Mouse (Mus musculus) brown adipose tissue, adult 24 weeks (tissue): ENCODE results near the gene Ccr10. TPM values are rescaled to one million over a fixed set of nuclear protein-coding genes. Genes with fewer than 3 reads are reported as not detected.
"Not testable (repeated sequence)": the region's sequence is repeated elsewhere in the genome, so short reads cannot be mapped to it uniquely, and the experiment has no call there.

ENCODE experiments used
- H3K27ac ChIP-seq: fragments of 200-500 bp; replicated peaks from 2 replicates; pipeline ENCODE4 v1.5.1; 2012; ENCODE audit warnings: low read depth, mild to moderate bottlenecking, low read length
- H3K4me1 ChIP-seq: fragments of 200-500 bp; 2 replicates; pipeline ENCODE4 v1.6.1; 2012; ENCODE audit warnings: low read length, mixed read lengths; ENCODE audit not compliant: control insufficient read depth, insufficient read depth, insufficient read length
- H3K4me3 ChIP-seq: fragments of 200-500 bp; 2 replicates; pipeline ENCODE4 v1.5.1; 2012; ENCODE audit warnings: low read depth, mild to moderate bottlenecking, low read length, moderate library complexity; ENCODE audit not compliant: insufficient read depth
- polyA plus RNA-seq: library from polyadenylated mRNA; stranded (reverse); fragments of >200 nt; gene quantifications from 2 replicates; pipeline ENCODE4 v1.2.4, GENCODE M21; 2012; ENCODE audit not compliant: missing spikeins, insufficient read depth, insufficient read length

Gene Ccr10
- polyA plus RNA-seq, 1 experiment: 1.2 TPM

DNA sequence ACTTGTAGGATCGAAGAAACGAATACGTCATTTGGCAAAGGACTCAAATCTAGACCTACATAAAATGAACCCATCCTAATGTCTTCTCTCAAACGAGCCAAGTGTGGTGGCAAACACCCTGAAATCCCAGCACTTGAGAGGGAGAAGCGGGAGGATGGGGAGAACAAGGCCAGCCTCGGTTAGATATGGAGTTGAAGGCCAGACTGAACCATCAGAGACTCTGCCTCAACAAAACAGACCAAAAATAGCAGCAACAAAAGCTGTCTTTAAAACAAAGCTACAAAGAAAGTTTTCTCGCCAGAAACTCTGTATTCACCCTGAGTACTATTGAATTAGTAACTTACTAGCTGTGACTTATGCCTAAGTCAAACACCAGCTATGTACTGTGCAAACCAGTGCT is 38.2 kb downstream of the Ccr10 start:
- Histone ChIP-seq H3K27ac (no peak overlapping the region), H3K4me3 (no peak overlapping the region), H3K4me1 (peaks cover 10% of the 10 kb centered on the region; the same call in 1 of the 2 replicates)

DNA sequence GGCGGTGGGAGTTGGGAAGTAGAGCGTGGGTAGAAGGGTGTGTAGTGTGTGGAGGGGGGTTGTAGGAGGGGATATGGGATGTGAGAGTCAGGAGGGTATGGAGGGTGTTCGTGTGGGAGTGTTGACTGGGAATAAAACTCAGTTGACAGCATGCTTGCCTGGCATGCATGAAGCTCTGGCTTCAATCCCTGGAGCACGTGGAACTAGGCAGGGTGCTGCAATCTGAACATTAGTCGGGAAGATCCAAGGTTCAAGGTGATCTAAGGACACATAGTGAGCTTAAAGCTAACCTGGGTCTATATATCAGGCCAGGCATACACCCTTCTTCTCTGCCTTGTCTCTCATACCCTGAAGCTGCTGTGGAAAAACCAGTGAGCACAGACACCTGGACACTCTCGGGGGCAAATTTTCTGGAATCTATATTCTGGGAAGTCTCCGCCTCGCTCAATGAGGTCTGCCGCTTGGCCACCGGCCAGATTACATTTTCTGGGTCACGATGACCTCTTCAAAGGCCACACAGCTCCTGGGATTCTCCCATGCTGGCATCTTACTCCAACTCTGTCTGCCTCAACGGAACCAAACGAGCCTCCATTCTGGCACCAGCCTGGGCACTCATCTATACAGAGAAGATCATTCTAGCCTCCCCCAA is 40.9 kb downstream of the Ccr10 start:
- Histone ChIP-seq H3K4me3 (no peak overlapping the region), H3K4me1 (peaks cover 20% of the 10 kb centered on the region), H3K27ac (peak overlapping the region; percentile 98)

DNA sequence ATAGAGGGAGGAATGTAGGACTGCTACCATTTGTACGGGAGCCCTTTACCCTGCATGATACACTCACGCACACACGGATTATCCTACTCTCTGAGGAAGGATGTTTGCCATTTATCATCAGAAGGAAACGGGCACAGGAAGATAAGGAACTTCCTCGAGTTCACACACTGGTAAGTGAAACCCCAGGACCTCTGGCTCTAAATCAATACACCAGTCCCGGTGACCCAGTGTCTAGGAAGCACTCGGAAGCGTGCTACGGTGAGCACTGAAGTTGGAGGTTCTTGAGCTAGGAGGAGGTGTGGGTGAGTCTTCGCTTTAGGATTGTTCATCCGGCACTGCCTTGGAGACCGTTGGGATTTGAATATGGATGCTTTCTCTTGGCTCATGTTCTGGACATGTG is 42.2 kb downstream of the Ccr10 start:
- no peak overlapping the region for H3K4me3 ChIP-seq

DNA sequence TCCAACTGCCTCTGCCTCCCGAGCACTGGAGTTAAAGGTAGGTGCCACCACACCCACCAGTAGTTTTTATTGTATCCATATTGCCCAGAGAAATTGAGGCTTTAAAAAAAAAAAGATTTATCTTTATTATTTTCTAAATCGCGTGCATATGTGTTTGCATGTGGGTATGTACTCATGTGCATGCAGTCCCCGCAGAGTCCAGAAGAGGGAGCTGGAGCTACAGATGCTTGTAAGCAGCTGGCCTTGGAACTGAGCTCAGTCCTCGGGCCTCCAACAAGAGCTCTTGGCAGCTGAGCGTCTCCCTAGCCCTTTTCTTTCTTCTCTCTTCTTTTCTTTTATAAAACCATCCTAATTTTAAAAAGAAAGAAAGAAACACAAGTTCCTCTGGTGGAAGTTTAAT is 43.5 kb downstream of the Ccr10 start:
- peaks cover 20% of the 10 kb centered on the region for H3K4me1 ChIP-seq
- H3K27ac ChIP-seq: 0 out of 2 replicates have a peak overlapping the region, but pooled peaks have one; percentile 9
- H3K4me3 ChIP-seq: no peak overlapping the region

More for the DNA sequence above, 42.2 kb downstream of the Ccr10 start:
- Histone ChIP-seq H3K27ac (0 out of 2 replicates have a peak overlapping the region, but pooled peaks have one; percentile 8), H3K4me1 (peaks cover 20% of the 10 kb centered on the region)

DNA sequence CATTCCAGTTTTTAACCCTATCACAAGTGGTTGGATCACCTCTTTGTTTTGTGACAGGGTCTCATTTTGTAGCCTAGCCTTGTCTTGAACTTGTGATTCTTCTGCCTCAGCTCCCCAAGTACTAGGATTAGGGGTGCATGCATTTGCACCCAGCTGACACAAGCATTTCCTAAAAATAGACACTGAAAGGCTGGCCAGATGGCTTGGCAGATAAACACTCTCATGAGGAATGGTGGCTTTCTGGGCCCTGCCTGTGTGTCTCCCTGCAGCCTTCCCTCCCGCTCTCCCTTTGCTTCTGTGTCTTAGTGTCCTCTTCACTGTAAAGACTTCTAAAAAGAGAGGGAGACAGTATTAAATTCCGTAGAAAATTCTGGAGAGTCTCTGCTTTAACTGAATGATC is 44.1 kb downstream of the Ccr10 start:
- Histone ChIP-seq H3K4me3 (no peak overlapping the region), H3K4me1 (peaks cover 20% of the 10 kb centered on the region), H3K27ac (peak overlapping the region; percentile 93; the same call in 1 of the 2 replicates)

DNA sequence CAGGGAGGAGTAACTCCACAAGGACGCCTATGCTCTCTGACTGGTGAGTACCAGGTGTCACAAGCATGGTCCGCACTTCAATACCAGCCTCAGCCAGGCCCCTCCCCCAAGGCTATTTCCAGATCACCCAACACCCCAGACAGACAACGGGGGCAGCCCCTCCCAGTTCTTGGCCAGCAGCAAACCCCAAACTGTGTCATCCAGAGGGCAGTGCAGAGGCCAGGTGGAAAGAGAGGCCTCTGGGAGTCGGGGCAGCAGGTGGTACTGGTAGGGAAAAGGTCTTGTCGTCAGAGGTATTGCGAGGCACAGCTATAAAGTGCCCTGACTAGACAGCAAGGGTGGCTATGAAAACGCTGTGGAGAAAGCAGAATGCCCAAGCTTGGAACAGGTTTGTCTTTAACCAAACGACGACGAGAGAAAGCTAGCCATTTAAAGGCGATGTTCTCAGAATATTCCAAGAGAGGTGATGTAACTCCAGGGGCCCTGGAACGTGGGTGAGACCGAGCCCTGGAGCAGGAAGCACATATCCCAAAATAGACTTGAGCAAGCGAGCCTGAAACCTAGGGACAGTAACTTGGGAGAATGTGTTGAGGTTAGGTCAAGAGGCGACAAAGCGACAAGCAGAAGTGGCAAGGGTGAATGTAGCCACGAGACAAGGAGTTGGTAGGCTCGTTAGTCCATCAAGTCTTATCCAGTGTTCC is 45.0 kb downstream of the Ccr10 start:
- Histone ChIP-seq H3K27ac (peak overlapping the region; percentile 93), H3K4me1 (peaks cover 20% of the 10 kb centered on the region), H3K4me3 (no peak overlapping the region)

DNA sequence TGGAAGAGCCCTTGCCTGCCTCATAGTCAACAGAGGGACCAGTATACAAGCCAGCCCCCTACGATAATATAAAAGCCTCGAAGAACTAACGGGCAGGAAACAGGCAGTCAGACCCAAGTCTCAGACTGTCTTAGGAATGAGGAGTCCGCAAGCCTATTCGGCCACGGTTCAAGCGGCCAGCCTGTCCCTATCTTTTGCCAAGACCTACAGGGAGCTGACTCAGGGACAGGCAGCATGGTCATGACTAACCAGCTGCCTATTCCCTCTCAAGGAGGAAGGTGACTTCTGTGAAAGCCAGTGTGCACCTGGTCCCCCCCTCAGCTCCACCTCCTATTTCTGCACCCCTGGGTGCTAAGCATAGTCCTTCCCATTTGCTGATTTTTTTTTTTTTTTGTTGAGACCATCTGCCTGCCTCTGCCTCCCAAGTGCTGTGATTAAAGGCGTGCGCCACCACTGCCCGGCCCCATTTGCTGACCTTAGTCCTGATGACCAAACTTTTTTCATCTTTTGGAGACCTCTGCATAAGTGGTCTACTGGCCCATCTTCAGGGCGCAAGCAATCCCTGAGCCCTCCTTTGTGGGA is 46.2 kb downstream of the Ccr10 start:
- Histone ChIP-seq H3K4me1 (peaks cover 17% of the 10 kb centered on the region), H3K27ac (peak overlapping the region; percentile 47), H3K4me3 (no peak overlapping the region)

DNA sequence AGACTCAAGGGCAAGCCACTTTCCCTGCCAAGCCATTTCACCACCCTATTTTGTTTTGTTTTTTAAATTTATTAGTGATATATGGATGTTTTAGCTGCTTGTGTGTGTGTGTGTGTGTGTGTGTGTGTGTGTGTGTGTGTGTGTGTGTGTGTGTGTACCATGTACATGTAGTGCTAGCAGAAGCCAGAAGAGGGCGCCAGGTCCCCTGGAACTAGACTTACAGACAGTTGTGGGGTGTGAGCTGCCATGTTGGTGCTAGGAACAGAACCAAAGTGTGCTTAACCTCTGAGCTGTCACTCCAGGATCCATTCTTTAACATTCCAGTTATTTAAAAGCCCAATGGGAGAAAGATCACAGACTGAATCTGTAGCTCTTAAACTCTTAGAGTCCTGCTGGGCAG is 48.2 kb downstream of the Ccr10 start:
- no peak overlapping the region for H3K4me3 ChIP-seq
- no peak overlapping the region for H3K27ac ChIP-seq
- H3K4me1 ChIP-seq: peaks cover 10% of the 10 kb centered on the region

DNA sequence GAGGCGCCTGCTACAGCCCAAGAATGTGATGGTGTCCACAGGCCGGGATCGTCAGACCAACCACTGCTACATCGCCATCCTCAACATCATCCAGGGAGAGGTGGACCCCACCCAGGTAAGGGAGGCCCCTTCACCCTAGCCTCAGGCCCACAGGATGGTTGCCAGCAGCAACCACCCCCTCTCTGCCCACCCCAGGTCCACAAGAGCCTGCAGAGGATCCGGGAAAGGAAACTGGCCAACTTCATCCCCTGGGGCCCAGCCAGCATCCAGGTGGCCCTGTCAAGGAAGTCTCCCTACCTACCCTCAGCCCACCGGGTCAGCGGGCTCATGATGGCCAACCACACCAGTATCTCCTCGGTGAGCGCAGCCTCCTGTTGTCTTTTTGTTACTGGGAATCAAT is 50.2 kb downstream of the Ccr10 start:
- not testable (repeated sequence) for H3K27ac ChIP-seq, H3K4me3 ChIP-seq, H3K4me1 ChIP-seq

DNA sequence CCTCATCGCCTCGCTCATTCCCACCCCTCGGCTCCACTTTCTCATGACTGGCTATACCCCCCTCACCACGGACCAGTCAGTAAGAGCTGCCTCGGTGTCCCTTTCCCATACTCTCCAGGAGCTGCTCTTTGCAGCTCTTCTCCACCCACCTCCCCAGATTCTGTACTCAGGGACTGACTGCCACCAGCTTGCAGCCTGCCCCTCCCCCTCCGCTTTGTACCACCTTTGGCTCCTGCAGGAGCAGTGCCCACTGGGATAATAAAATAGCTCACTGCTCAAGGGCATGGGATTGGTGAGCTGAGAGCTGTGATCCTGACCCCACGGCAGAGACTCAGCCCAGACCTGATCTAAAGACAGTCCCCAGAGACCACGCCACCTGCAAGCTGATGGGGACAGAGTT is 50.7 kb downstream of the Ccr10 start:
- H3K4me1 ChIP-seq, H3K4me3 ChIP-seq, H3K27ac ChIP-seq: not testable (repeated sequence)

Other genes starting within 250 kb of the Ccr10 start
- gene Stat3, start 235.9 kb downstream of the Ccr10 start, polyA plus RNA-seq: 18.8 and 20.9 TPM in 2 replicates
- gene Cavin1, start 204.6 kb downstream of the Ccr10 start, polyA plus RNA-seq: 242 and 279 TPM in 2 replicates
- 26.1 and 26.7 TPM in 2 replicates for gene Atp6v0a1, start 166.0 kb downstream of the Ccr10 start, polyA plus RNA-seq
- 4.4 and 7.1 TPM in 2 replicates for gene Naglu, start 105.4 kb downstream of the Ccr10 start, polyA plus RNA-seq
- not detected in 2 replicates for gene Hsd17b1, start 97.0 kb downstream of the Ccr10 start, polyA plus RNA-seq
- 98.3 and 102 TPM in 2 replicates for gene Coasy, start 92.9 kb downstream of the Ccr10 start, polyA plus RNA-seq
- gene Mlx, start 88.2 kb downstream of the Ccr10 start, polyA plus RNA-seq: 55.0 and 67.5 TPM in 2 replicates
- 1.7 and 3.6 TPM in 2 replicates for gene Psmc3ip, start 80.0 kb downstream of the Ccr10 start, polyA plus RNA-seq
- 43.7 and 49.6 TPM in 2 replicates for gene Retreg3, start 55.5 kb downstream of the Ccr10 start, polyA plus RNA-seq
- gene Tubg1, start 55.5 kb downstream of the Ccr10 start, polyA plus RNA-seq: 46.6 and 49.2 TPM in 2 replicates
- 1.1 and 1.9 TPM in 2 replicates for gene Tubg2, start 19.5 kb downstream of the Ccr10 start, polyA plus RNA-seq
- 7.2 and 11.2 TPM in 2 replicates for gene Cntnap1, start 4.9 kb downstream of the Ccr10 start, polyA plus RNA-seq
- 21.8 and 33.6 TPM in 2 replicates for gene Plekhh3, start 4.1 kb downstream of the Ccr10 start, polyA plus RNA-seq
- gene Ezh1, start 51.0 kb upstream of the Ccr10 start, polyA plus RNA-seq: 13.3 and 20.7 TPM in 2 replicates
- gene Ramp2, start 70.6 kb upstream of the Ccr10 start, polyA plus RNA-seq: 20.0 and 27.6 TPM in 2 replicates
- 109 and 141 TPM in 2 replicates for gene Vps25, start 78.3 kb upstream of the Ccr10 start, polyA plus RNA-seq
- not detected in 2 replicates for gene Wnk4, start 85.1 kb upstream of the Ccr10 start, polyA plus RNA-seq
- 0.75 and 0.79 TPM in 2 replicates for gene Cntd1, start 103.6 kb upstream of the Ccr10 start, polyA plus RNA-seq
- gene Coa3, start 103.7 kb upstream of the Ccr10 start, polyA plus RNA-seq: 134 and 144 TPM in 2 replicates
- gene Becn1, start 126.8 kb upstream of the Ccr10 start, polyA plus RNA-seq: 38.3 and 48.7 TPM in 2 replicates
- 58.0 and 79.6 TPM in 2 replicates for gene Psme3, start 140.8 kb upstream of the Ccr10 start, polyA plus RNA-seq
- 0.55 TPM in 1 of 2 replicates, not detected in the other for gene Aoc2, start 149.6 kb upstream of the Ccr10 start, polyA plus RNA-seq
- gene Aoc3, start 155.2 kb upstream of the Ccr10 start, polyA plus RNA-seq: 156 and 209 TPM in 2 replicates
- gene G6pc, start 192.1 kb upstream of the Ccr10 start, polyA plus RNA-seq: not detected in 2 replicates
- 20.2 and 30.5 TPM in 2 replicates for gene Aarsd1, start 242.2 kb upstream of the Ccr10 start, polyA plus RNA-seq
- gene Gm27029, start 249.4 kb upstream of the Ccr10 start, polyA plus RNA-seq: 7.1 and 9.8 TPM in 2 replicates
- gene Rundc1, start 249.6 kb upstream of the Ccr10 start, polyA plus RNA-seq: 5.6 and 5.8 TPM in 2 replicates
- 3.8 and 4.2 TPM in 2 replicates for gene Ptges3l, start 249.9 kb upstream of the Ccr10 start, polyA plus RNA-seq